32 mouse cellular contexts compared by ENCODE assay signal in the genomic region with DNA sequence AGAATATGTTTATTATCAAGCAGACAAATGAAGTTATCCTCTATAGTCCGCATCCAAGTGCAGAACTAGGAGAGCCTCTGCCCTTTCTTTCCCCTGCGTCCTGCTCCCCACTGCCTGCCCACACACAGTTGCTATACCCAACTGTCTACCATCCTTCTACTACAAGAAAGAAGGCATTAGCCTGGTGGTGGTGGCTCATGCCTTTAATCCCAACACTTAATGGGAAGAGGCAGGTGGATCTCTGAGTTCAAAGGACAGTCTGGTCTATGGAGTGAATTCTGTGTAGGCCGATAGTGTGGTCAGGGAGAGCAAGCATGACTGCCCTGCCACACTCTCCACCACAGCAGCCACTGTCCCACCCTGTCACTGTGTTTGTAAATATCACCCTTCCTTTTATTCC. TPM values are rescaled to one million over a fixed set of nuclear protein-coding genes. Genes with fewer than 3 reads are reported as not detected.
"Had no signal": no experiment of that assay in that cellular context is flagged by ENCODE, and none has a peak within 500 bp of the region (broad histone marks: within the 10 kb centered on the region; RNA-seq: fewer than 3 reads in every experiment).

No protein-coding gene starts in this region.

- H3K4me1 ChIP-seq: embryonic facial prominence, embryonic 12.5 days; embryonic facial prominence, embryonic 13.5 days; embryonic facial prominence, embryonic 15.5 days had no signal

- H3K27me3 ChIP-seq: embryonic facial prominence, embryonic 12.5 days; embryonic facial prominence, embryonic 13.5 days; embryonic facial prominence, embryonic 15.5 days; forebrain, embryonic 12.5 days; forebrain, embryonic 13.5 days; forebrain, embryonic 15.5 days had no signal

- H3K4me2 ChIP-seq: embryonic facial prominence, embryonic 12.5 days; embryonic facial prominence, embryonic 13.5 days; embryonic facial prominence, embryonic 15.5 days; forebrain, embryonic 12.5 days; forebrain, embryonic 13.5 days; forebrain, embryonic 15.5 days had no signal

- H3K27ac ChIP-seq: embryonic facial prominence, embryonic 10.5 days; embryonic facial prominence, embryonic 12.5 days; embryonic facial prominence, embryonic 13.5 days; embryonic facial prominence, embryonic 15.5 days; forebrain, embryonic 10.5 days; forebrain, embryonic 12.5 days; forebrain, embryonic 13.5 days; forebrain, embryonic 15.5 days; gastrocnemius, adult 2 months; heart, adult 2 months had no signal

- H3K36me3 ChIP-seq: embryonic facial prominence, embryonic 10.5 days; embryonic facial prominence, embryonic 12.5 days; embryonic facial prominence, embryonic 15.5 days; forebrain, embryonic 10.5 days; forebrain, embryonic 12.5 days; forebrain, embryonic 15.5 days had no signal

- ATAC-seq: forebrain, embryonic 13.5 days; forebrain, embryonic 14.5 days; forebrain, embryonic 15.5 days; forebrain, embryonic 16.5 days; forebrain, postnatal 0 days had no signal

- H3K4me3 ChIP-seq: embryonic facial prominence, embryonic 10.5 days; embryonic facial prominence, embryonic 12.5 days; embryonic facial prominence, embryonic 13.5 days; embryonic facial prominence, embryonic 15.5 days; erythroblast, embryonic 14.5 days; forebrain, embryonic 10.5 days; forebrain, embryonic 12.5 days; forebrain, embryonic 13.5 days; forebrain, embryonic 15.5 days; gastrocnemius, adult 2 months; heart, adult 2 months had no signal

- DNase-seq: cerebellum, adult 9-10 months; cerebellum, adult 9-11 months; cerebellum, postnatal 10 days; cerebellum, postnatal 14 days; cerebellum, postnatal 25 days; cerebellum, postnatal 36 days; embryo, embryonic 11 days; forebrain, postnatal 0 days; gastrocnemius, adult 2 months; gastrocnemius, postnatal 10 days; gastrocnemius, postnatal 14 days; gastrocnemius, postnatal 25 days; gastrocnemius, postnatal 36 days; heart, adult 11 months; heart, adult 18-20 months; heart, adult 2 months had no signal

- H3K9me3 ChIP-seq: embryonic facial prominence, embryonic 10.5 days; embryonic facial prominence, embryonic 12.5 days; embryonic facial prominence, embryonic 13.5 days; embryonic facial prominence, embryonic 15.5 days; forebrain, embryonic 10.5 days; forebrain, embryonic 12.5 days; forebrain, embryonic 13.5 days; forebrain, embryonic 15.5 days had no signal

RNA-seq across cellular contexts. Expression of a gene that starts 20.9 kb away (rescaled TPM):
- total RNA-seq: common myeloid progenitor, adult 5-6 weeks; granulocyte monocyte progenitor cell, adult 5-6 weeks; heart, adult 18-20 months; heart, adult 2 months; heart, adult 8-10 months had no signal
- polyA plus RNA-seq: erythroblast, embryonic 14.5 days; forebrain, embryonic 10.5 days; forebrain, embryonic 11.5 days; forebrain, embryonic 13.5 days; forebrain, embryonic 14.5 days; forebrain, embryonic 16.5 days; gonadal fat pad, adult 2 months; heart, adult 2 months had no signal
